Mouse (Mus musculus): ENCODE data around the gene Nepn. TPM values are rescaled to one million over a fixed set of nuclear protein-coding genes. Genes with fewer than 3 reads are reported as not detected.

Nepn gene
- total and polyA plus RNA-seq, 3 experiments, result not detected

DNA sequence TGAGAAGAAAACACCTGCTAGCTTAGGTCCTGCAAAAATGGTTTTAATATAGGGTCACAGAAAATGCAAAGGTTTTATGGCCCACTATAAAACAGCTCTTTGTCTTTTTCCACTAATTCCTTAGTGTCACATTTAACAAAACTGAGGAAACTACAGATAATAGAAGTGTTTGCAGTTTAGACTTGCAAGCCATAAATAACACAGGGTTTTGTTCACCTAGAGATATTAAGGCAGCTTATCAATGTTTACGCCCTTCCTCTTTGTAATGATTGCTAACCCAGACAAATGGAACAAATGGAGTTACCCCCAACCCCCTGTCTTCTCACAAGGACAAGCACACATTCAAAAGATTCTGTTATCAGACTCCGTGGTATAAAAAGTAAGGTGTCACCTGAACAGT is 2.4 kb downstream of the Nepn start:
- Histone ChIP-seq H3K79me2 (replicated peaks; ENCODE audit: control insufficient read depth, extremely low read depth, insufficient read depth, poor library complexity, severe bottlenecking) (no peaks in the 10 kb centered on the region), H3K9me3 (replicated peaks; ENCODE audit: low read length) (no peaks in the 10 kb centered on the region), H3K4me1 (ENCODE audit: control insufficient read depth in 1 of 2, insufficient read depth in 2 of 2) (no peaks in the 10 kb centered on the region), H3K9ac (ENCODE audit: insufficient read depth, low read depth) (no peak overlapping the region), H3K27ac (ENCODE audit: insufficient read depth, low read depth) (no peak overlapping the region), H3K4me3 (replicated peaks in 1 of 3; ENCODE audit: low read depth in 2 of 3, low read length in 2 of 3, poor library complexity in 1 of 3) (no peak overlapping the region), H3K4me2 (ENCODE audit: insufficient read depth, low read depth, poor library complexity, severe bottlenecking) (no peak overlapping the region), H3K27me3 (replicated peaks) (no peaks in the 10 kb centered on the region), H3K36me3 (replicated peaks in 1 of 2; ENCODE audit: control insufficient read depth in 1 of 2, insufficient read depth in 1 of 2, low read length in 1 of 2) (no peaks in the 10 kb centered on the region)
- in situ Hi-C loops (cut with MboI; ENCODE audit: low pct_ligation_motif_present, low pct_unique_long_range_greater_than_20kb, low sequenced_read_pairs), result loop anchor here (25.0 kb wide), 1 partner anchor 279 kb away; no protein-coding TSS in a partner anchor
- no peak for DNase-seq (ENCODE audit: extremely low read depth)
- TF ChIP-seq RAD21 (IDR thresholded peaks at IDR 0.05; ENCODE audit: low read depth, low read length) (no peak), MXI1 (IDR thresholded peaks at IDR 0.05; ENCODE audit: low read depth, low read length) (no peak), ETS1 (conservative IDR thresholded peaks at IDR 0.05; ENCODE audit: low read depth, low read length) (no peak), E2F4 (IDR thresholded peaks at IDR 0.05; ENCODE audit: insufficient replicate concordance, low read depth, low read length) (no peak), PAX5 (IDR thresholded peaks at IDR 0.05; ENCODE audit: low read length) (no peak), KAT2A (IDR thresholded peaks at IDR 0.05; ENCODE audit: insufficient replicate concordance, low read length) (no peak), SIN3A (IDR thresholded peaks at IDR 0.05; ENCODE audit: low read length) (no peak), BHLHE40 (IDR thresholded peaks at IDR 0.05; ENCODE audit: low read depth, low read length) (no peak), MYC (IDR thresholded peaks at IDR 0.05; ENCODE audit: low read depth, low read length) (no peak), UBTF (IDR thresholded peaks at IDR 0.05; ENCODE audit: low read depth, low read length) (no peak), POLR2AphosphoS2 (IDR thresholded peaks at IDR 0.05; ENCODE audit: low read depth, low read length) (no peak), ZC3H11A (IDR thresholded peaks at IDR 0.05; ENCODE audit: low read depth, low read length) (no peak), MAX (IDR thresholded peaks at IDR 0.05; ENCODE audit: low read length) (no peak), CTCF (conservative IDR thresholded peaks at IDR 0.05 in 1 of 2, IDR thresholded peaks at IDR 0.05 in 1 of 2; ENCODE audit: low read depth in 2 of 2, low read length in 2 of 2) (no peak)
- dilution Hi-C loops (cut with MboI; ENCODE audit: extremely low pct_ligation_motif_present, extremely low pct_unique_long_range_greater_than_20kb, low sequenced_read_pairs), result no loop called here

DNA sequence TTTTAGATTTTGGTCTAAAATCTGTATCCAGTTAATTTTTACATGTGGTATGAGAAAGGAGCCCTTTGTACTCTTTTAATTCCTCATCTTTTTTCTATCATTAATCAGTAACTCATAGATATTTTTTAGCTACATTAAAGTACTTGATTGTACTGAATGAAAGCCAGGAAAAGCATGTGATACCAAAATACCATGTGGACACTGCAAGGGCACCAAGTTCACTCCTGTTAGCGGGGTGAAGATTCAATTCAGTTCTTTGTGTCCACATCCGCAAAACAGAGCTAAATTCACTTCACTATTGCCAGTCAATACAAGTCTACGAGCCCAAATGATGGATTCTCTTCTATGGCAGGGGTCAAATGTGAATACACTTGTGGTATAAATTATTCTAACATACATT is 7.9 kb downstream of the Nepn start:
- no peak overlapping the region for H3K9ac ChIP-seq (ENCODE audit: insufficient read depth, low read depth)
- no peak for DNase-seq (ENCODE audit: extremely low read depth)
- in situ Hi-C loops (cut with MboI; ENCODE audit: low pct_ligation_motif_present, low pct_unique_long_range_greater_than_20kb, low sequenced_read_pairs) (loop anchor here (25.0 kb wide), 1 partner anchor 284 kb away; no protein-coding TSS in a partner anchor), dilution Hi-C loops (cut with MboI; ENCODE audit: extremely low pct_ligation_motif_present, extremely low pct_unique_long_range_greater_than_20kb, low sequenced_read_pairs) (no loop called here)
- H3K9me3 ChIP-seq (replicated peaks; ENCODE audit: low read length), result no peaks in the 10 kb centered on the region
- H3K4me2 ChIP-seq (ENCODE audit: insufficient read depth, low read depth, poor library complexity, severe bottlenecking), result no peak overlapping the region
- H3K4me3 ChIP-seq (replicated peaks in 1 of 3; ENCODE audit: low read depth in 2 of 3, low read length in 2 of 3, poor library complexity in 1 of 3), result no peak overlapping the region
- no peaks in the 10 kb centered on the region for H3K36me3 ChIP-seq (replicated peaks in 1 of 2; ENCODE audit: control insufficient read depth in 1 of 2, insufficient read depth in 1 of 2, low read length in 1 of 2)
- H3K27me3 ChIP-seq (replicated peaks), result no peaks in the 10 kb centered on the region
- H3K79me2 ChIP-seq (replicated peaks; ENCODE audit: control insufficient read depth, extremely low read depth, insufficient read depth, poor library complexity, severe bottlenecking), result no peaks in the 10 kb centered on the region
- no peaks in the 10 kb centered on the region for H3K4me1 ChIP-seq (ENCODE audit: control insufficient read depth in 1 of 2, insufficient read depth in 2 of 2)
- TF ChIP-seq JUND (conservative IDR thresholded peaks at IDR 0.05; ENCODE audit: low read depth, low read length) (no peak), JUN (IDR thresholded peaks at IDR 0.05; ENCODE audit: insufficient read depth, low read depth, low read length) (no peak), BHLHE40 (IDR thresholded peaks at IDR 0.05; ENCODE audit: low read depth, low read length) (no peak), KAT2A (IDR thresholded peaks at IDR 0.05; ENCODE audit: insufficient replicate concordance, low read length) (no peak), USF2 (conservative IDR thresholded peaks at IDR 0.05; ENCODE audit: low read depth, low read length) (no peak), TCF12 (IDR thresholded peaks at IDR 0.05; ENCODE audit: low read depth, low read length) (no peak), CHD1 (IDR thresholded peaks at IDR 0.05; ENCODE audit: low read depth, low read length) (no peak), ZNF384 (IDR thresholded peaks at IDR 0.05; ENCODE audit: low read depth, low read length) (no peak), MAFK (IDR thresholded peaks at IDR 0.05; ENCODE audit: insufficient replicate concordance, low read length) (no peak), ZC3H11A (IDR thresholded peaks at IDR 0.05; ENCODE audit: low read depth, low read length) (no peak), CHD2 (IDR thresholded peaks at IDR 0.05; ENCODE audit: low read length) (no peak)
- H3K27ac ChIP-seq (ENCODE audit: insufficient read depth, low read depth), result no peak overlapping the region
